Mouse (Mus musculus) stomach, postnatal 0 days (tissue): Measurements from ENCODE around the gene Col4a3.

ENCODE experiments used
- CTCF ChIP-seq: IDR thresholded peaks from 2 replicates; pipeline ENCODE4 v1.5.1; 2016; ENCODE audit warnings: antibody characterized with exemption, low read depth, mild to moderate bottlenecking, moderate library complexity
- EP300 ChIP-seq: optimal IDR thresholded peaks from 2 replicates; pipeline ENCODE3; 2016; ENCODE audit warnings: antibody characterized with exemption

GRCm38 (mm10) chr1:82571758-82572157 lies 15.0 kb upstream of the Col4a3 start:
- TF ChIP-seq CTCF (peak; percentile 58), EP300 (no peak)
